Mouse (Mus musculus): Measurements from ENCODE around the gene Gm10272. TPM values are rescaled to one million over a fixed set of nuclear protein-coding genes. Genes with fewer than 3 reads are reported as not detected.
"Not testable (repeated sequence)": the region's sequence is repeated elsewhere in the genome, so short reads cannot be mapped to it uniquely, and the experiment has no call there.

Gene Gm10272
- polyA plus RNA-seq, 1 experiment, result not detected

DNA sequence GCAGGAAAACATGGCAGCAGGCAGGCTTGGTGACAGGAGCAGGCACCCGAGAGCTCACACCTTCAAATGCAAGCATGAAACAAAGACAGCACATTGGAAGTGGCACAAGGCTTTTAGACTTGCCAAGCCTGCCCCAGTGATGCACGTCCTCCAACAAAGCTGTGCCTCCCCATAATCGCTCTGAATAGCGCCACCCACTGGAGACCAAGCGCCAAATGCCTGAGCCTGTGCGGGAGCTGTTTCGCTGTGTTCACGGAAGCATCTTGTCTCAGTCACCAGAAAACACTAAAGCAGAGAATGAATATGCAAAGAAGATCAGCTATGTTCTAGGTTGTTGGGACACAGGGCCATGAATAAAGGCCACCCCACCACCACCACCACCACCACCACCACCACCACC, 18.4 kb downstream of the Gm10272 start:
- DNase-seq, result no peak
- no peak for TF ChIP-seq POLR2A (IDR thresholded peaks at IDR 0.05; ENCODE audit: control insufficient read depth, extremely low read depth, insufficient read depth, low read length, poor library complexity)
- no peak for TF ChIP-seq CTCF (IDR thresholded peaks at IDR 0.05; ENCODE audit: borderline replicate concordance, control insufficient read depth, extremely low read depth, insufficient read depth, low read length, poor library complexity)
- Histone ChIP-seq H3K36me3 (ENCODE audit: control insufficient read depth, insufficient read depth, low read length) (no peaks in the 10 kb centered on the region), H3K4me3 (ENCODE audit: control insufficient read depth, insufficient read depth, low read length) (no peak overlapping the region), H3K4me1 (replicated peaks; ENCODE audit: control insufficient read depth, insufficient read depth, low read length) (no peaks in the 10 kb centered on the region), H3K27me3 (ENCODE audit: control insufficient read depth, insufficient read depth, low read length) (no peaks in the 10 kb centered on the region), H3K27ac (ENCODE audit: control insufficient read depth, insufficient read depth, low read length) (no peak overlapping the region)
- 84% methylated on average over 8 of the region's 8 CpGs for WGBS

DNA sequence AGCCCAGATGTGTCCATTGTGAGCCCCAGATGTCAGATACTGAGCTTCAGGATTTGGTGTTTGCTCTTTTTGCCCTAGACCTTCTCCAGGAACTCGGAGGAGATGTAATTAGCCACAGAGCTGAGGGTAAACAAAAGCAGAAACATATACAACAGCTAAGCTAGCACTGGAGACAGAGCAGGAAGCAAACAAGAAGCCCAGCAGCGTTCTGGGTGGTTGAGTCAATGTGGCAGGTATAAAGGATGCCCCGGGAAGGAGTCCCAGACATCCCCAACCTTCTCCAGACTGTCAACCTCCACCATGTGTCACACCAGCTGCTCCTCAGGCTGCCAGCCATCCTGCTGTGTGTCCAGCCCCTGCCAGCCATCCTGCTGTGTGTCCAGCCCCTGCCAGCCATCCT, 19.8 kb downstream of the Gm10272 start, which contains the start of gene Gm10100:
TSS of gene Gm10100 (plus strand) at position 301 of the 400 bp plus-strand sequence.
- DNase-seq, result no peak
- Histone ChIP-seq H3K4me1 (replicated peaks; ENCODE audit: control insufficient read depth, insufficient read depth, low read length) (no peaks in the 10 kb centered on the region), H3K4me3 (ENCODE audit: control insufficient read depth, insufficient read depth, low read length) (no peak within 1 kb of the TSS), H3K27me3 (ENCODE audit: control insufficient read depth, insufficient read depth, low read length) (no peaks in the 10 kb centered on the region), H3K36me3 (ENCODE audit: control insufficient read depth, insufficient read depth, low read length) (no peaks in the 10 kb centered on the region), H3K27ac (ENCODE audit: control insufficient read depth, insufficient read depth, low read length) (no peak within 1 kb of the TSS)
- TF ChIP-seq CTCF (IDR thresholded peaks at IDR 0.05; ENCODE audit: borderline replicate concordance, control insufficient read depth, extremely low read depth, insufficient read depth, low read length, poor library complexity), result no peak
- TF ChIP-seq POLR2A (IDR thresholded peaks at IDR 0.05; ENCODE audit: control insufficient read depth, extremely low read depth, insufficient read depth, low read length, poor library complexity), result no peak
- WGBS, result 34% methylated on average over 3 of the region's 3 CpGs

DNA sequence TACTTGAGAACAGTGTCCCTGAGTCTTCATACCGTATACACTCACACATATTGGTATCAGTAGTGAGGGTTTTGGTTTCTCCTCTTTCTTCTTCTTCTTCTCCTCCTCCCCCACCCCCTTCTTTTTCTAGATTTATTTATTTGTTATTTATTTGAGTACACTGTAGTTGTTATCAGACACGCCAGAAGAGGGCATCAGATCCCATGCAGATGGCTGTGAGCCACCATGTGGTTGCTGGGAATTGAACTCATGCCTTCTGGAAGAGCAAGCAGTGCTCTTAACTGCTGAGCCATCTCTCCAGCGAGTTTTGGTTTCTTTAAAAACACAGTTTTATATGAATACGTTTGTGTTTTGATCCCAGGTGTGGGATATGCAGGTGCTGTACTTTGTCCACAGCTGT, 21.9 kb downstream of the Gm10272 start:
- TF ChIP-seq POLR2A (IDR thresholded peaks at IDR 0.05; ENCODE audit: control insufficient read depth, extremely low read depth, insufficient read depth, low read length, poor library complexity), result no peak
- TF ChIP-seq CTCF (IDR thresholded peaks at IDR 0.05; ENCODE audit: borderline replicate concordance, control insufficient read depth, extremely low read depth, insufficient read depth, low read length, poor library complexity), result no peak
- H3K27me3 ChIP-seq (ENCODE audit: control insufficient read depth, insufficient read depth, low read length), result no peaks in the 10 kb centered on the region
- no peak overlapping the region for H3K27ac ChIP-seq (ENCODE audit: control insufficient read depth, insufficient read depth, low read length)
- H3K36me3 ChIP-seq (ENCODE audit: control insufficient read depth, insufficient read depth, low read length), result no peaks in the 10 kb centered on the region
- DNase-seq, result no peak
- no peaks in the 10 kb centered on the region for H3K4me1 ChIP-seq (replicated peaks; ENCODE audit: control insufficient read depth, insufficient read depth, low read length)
- WGBS, result 74% methylated on average over 4 of the region's 4 CpGs
- no peak overlapping the region for H3K4me3 ChIP-seq (ENCODE audit: control insufficient read depth, insufficient read depth, low read length)

DNA sequence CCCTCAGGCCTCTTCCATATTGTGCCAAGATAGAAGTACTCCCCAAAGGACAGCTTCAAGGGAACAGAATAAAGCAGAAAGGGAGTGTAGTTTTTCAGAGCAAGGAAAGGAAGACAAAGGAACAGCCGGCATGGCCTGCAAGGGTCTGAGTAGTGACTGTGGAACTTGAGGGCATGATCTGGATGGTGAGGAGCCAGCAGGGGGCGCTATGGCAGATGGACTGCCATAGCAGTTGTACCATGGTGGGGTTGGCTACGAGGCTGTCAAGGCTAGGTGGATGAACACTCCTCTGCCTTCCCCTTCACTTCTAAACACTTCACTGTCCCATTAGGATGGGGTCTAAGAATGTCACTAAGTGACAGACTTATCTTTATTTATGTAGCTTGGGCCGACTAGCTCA, 22.8 kb downstream of the Gm10272 start:
- DNase-seq, result peak; percentile 18
- no peaks in the 10 kb centered on the region for H3K36me3 ChIP-seq (ENCODE audit: control insufficient read depth, insufficient read depth, low read length)
- no peaks in the 10 kb centered on the region for H3K4me1 ChIP-seq (replicated peaks; ENCODE audit: control insufficient read depth, insufficient read depth, low read length)
- 64% methylated on average over 4 of the region's 4 CpGs for WGBS
- H3K27ac ChIP-seq (ENCODE audit: control insufficient read depth, insufficient read depth, low read length), result no peak overlapping the region
- H3K4me3 ChIP-seq (ENCODE audit: control insufficient read depth, insufficient read depth, low read length), result no peak overlapping the region
- no peaks in the 10 kb centered on the region for H3K27me3 ChIP-seq (ENCODE audit: control insufficient read depth, insufficient read depth, low read length)
- TF ChIP-seq POLR2A (IDR thresholded peaks at IDR 0.05; ENCODE audit: control insufficient read depth, extremely low read depth, insufficient read depth, low read length, poor library complexity), result no peak
- peak; percentile 62; the same call in 1 of the 2 replicates for TF ChIP-seq CTCF (IDR thresholded peaks at IDR 0.05; ENCODE audit: borderline replicate concordance, control insufficient read depth, extremely low read depth, insufficient read depth, low read length, poor library complexity)

DNA sequence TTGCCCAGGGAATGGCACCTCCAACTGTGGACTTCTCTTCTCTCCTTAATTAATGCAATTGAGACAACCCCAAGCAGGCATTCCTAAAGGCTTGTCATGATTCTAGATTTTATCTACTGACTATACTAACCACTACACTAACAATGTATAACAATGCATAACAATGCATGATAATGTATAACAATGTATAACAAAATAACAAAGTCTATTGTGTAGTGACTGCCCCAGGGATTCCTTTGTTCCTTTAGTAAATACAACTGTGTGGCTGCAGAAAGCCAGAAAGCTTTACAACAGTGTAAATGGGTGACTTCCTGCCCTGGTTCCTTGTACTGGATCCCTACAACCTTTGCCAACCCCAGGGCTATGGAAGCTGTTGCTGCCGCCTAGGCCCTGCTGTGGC, 29.5 kb downstream of the Gm10272 start:
- Histone ChIP-seq H3K4me1 (replicated peaks; ENCODE audit: control insufficient read depth, insufficient read depth, low read length) (no peaks in the 10 kb centered on the region), H3K27ac (ENCODE audit: control insufficient read depth, insufficient read depth, low read length) (no peak overlapping the region), H3K36me3 (ENCODE audit: control insufficient read depth, insufficient read depth, low read length) (no peaks in the 10 kb centered on the region), H3K4me3 (ENCODE audit: control insufficient read depth, insufficient read depth, low read length) (no peak overlapping the region), H3K27me3 (ENCODE audit: control insufficient read depth, insufficient read depth, low read length) (no peaks in the 10 kb centered on the region)
- DNase-seq, result no peak
- no peak for TF ChIP-seq POLR2A (IDR thresholded peaks at IDR 0.05; ENCODE audit: control insufficient read depth, extremely low read depth, insufficient read depth, low read length, poor library complexity)
- TF ChIP-seq CTCF (IDR thresholded peaks at IDR 0.05; ENCODE audit: borderline replicate concordance, control insufficient read depth, extremely low read depth, insufficient read depth, low read length, poor library complexity), result no peak
- 100% methylated on average over 1 of the region's 1 CpGs for WGBS

DNA sequence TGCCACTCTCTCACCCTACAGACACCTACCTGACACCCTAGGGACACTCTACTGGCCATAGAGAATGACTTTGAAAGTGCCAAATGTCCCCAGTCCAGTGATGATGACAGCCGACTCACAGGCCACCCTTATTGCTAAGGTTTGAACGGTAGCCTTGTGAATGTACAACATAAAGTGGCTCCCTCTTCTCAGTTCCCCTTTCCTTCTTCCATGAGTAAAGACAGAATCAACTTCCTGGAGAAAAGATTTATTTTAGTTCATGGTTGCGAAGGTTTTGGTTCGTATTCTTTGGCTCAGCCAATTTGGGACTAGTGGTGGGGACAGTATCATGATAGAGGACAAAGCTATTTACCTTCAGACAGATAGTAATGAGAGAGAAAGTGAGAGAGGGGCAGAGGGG, 32.5 kb downstream of the Gm10272 start:
- Histone ChIP-seq H3K27ac (ENCODE audit: control insufficient read depth, insufficient read depth, low read length) (no peak overlapping the region), H3K4me3 (ENCODE audit: control insufficient read depth, insufficient read depth, low read length) (no peak overlapping the region), H3K36me3 (ENCODE audit: control insufficient read depth, insufficient read depth, low read length) (no peaks in the 10 kb centered on the region), H3K27me3 (ENCODE audit: control insufficient read depth, insufficient read depth, low read length) (no peaks in the 10 kb centered on the region), H3K4me1 (replicated peaks; ENCODE audit: control insufficient read depth, insufficient read depth, low read length) (no peaks in the 10 kb centered on the region)
- DNase-seq, result no peak
- TF ChIP-seq POLR2A (IDR thresholded peaks at IDR 0.05; ENCODE audit: control insufficient read depth, extremely low read depth, insufficient read depth, low read length, poor library complexity) (no peak), CTCF (IDR thresholded peaks at IDR 0.05; ENCODE audit: borderline replicate concordance, control insufficient read depth, extremely low read depth, insufficient read depth, low read length, poor library complexity) (no peak)
- WGBS, result 58% methylated on average over 4 of the region's 4 CpGs

DNA sequence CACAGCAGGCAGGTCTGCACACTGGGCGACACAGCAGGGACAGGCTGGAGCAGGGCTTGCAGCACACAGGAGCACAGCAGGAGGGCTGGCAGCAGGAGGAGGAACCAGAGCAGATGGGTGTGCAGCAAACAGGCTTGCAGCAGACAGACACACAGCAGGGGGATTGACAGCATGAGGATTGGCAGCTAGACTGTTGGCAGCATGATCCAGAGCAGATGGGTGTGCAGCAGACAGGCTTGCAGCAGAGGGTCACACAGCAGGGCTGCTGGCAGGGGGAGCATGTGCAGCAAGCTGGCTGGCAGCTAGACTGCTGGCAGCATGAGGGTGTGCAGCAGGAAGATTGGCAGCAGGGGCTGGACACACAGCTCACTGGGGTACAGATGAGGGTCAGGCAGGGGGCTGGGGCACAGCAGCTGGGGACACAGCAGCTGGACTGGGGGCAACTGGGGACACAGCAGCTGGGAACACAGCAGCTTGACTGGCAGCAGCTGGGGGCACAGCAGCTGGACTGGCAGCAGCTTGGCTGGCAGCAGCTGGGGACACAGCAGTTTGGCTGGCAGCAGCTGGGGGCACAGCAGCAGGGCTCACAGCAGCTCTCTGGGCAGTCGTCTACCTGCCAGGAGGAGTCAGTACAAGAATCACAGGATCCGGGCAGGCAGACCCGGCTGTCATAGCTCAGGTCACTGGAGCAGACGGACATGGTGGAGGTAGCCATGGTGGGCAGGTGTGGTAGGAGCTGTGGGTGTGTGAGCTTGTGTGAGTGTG, 35.7 kb downstream of the Gm10272 start, which contains the start of gene Gm18596:
TSS of gene Gm18596 (minus strand) at position 715 of the 765 bp plus-strand sequence.
- H3K27me3 ChIP-seq (ENCODE audit: control insufficient read depth, insufficient read depth, low read length); H3K27ac ChIP-seq (ENCODE audit: control insufficient read depth, insufficient read depth, low read length); H3K4me3 ChIP-seq (ENCODE audit: control insufficient read depth, insufficient read depth, low read length); DNase-seq; H3K36me3 ChIP-seq (ENCODE audit: control insufficient read depth, insufficient read depth, low read length); H3K4me1 ChIP-seq (replicated peaks; ENCODE audit: control insufficient read depth, insufficient read depth, low read length): not testable (repeated sequence)
- WGBS, result 75% methylated on average over 5 of the region's 5 CpGs

DNA sequence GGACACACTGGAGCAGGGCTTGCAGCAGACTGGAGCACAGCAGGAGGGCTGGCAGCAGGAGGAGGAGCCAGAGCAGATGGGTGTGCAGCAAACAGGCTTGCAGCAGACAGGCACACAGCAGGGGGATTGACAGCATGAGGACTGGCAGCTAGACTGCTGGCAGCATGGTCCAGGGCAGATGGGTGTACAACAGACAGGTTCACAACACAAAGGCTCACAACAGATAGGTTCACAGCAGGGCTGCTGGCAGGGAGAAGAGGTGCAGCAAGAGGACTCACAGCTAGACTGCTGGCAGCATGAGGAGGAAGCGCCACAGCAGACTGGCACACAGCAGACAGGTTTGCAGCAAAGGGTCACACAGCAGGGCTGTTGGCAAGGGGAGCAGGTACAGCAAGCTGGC, 44.3 kb downstream of the Gm10272 start:
- H3K27me3 ChIP-seq (ENCODE audit: control insufficient read depth, insufficient read depth, low read length); H3K4me3 ChIP-seq (ENCODE audit: control insufficient read depth, insufficient read depth, low read length); H3K36me3 ChIP-seq (ENCODE audit: control insufficient read depth, insufficient read depth, low read length); H3K4me1 ChIP-seq (replicated peaks; ENCODE audit: control insufficient read depth, insufficient read depth, low read length); H3K27ac ChIP-seq (ENCODE audit: control insufficient read depth, insufficient read depth, low read length); DNase-seq: not testable (repeated sequence)
- 96% methylated on average over 1 of the region's 1 CpGs for WGBS

DNA sequence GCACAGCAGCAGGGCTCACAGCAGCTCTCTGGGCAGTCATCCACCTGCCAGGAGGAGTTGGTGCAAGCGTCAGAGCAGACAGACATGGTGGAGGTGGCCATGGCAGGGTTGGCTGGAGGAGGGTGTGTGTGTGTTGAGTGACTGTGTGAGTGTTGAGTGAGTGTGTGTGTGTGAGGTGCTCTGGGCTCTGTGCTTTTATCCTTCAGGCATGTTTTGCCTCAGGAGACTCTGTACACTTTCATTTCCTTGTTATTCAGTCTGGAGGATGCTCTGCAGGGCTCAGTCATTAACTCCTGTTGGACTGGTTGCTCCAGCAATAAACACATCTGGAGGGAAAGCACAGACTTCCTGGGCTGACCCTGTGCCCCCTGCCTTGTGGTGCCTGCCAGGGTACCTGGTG, 44.8 kb downstream of the Gm10272 start, which contains the start of gene Gm9736:
TSS of gene Gm9736 (minus strand) at position 101 of the 400 bp plus-strand sequence.
- not testable (repeated sequence) for H3K36me3 ChIP-seq (ENCODE audit: control insufficient read depth, insufficient read depth, low read length); H3K27me3 ChIP-seq (ENCODE audit: control insufficient read depth, insufficient read depth, low read length); H3K4me3 ChIP-seq (ENCODE audit: control insufficient read depth, insufficient read depth, low read length); H3K27ac ChIP-seq (ENCODE audit: control insufficient read depth, insufficient read depth, low read length); H3K4me1 ChIP-seq (replicated peaks; ENCODE audit: control insufficient read depth, insufficient read depth, low read length); DNase-seq
- 52% methylated on average over 1 of the region's 1 CpGs for WGBS

Measured in thymus, adult 2 months (tissue).